Mouse (Mus musculus): ENCODE measurements at regions not wholly inside any gene's neighbourhood (a gene's known extent, or its start where the extent isn't known, plus 50 kb on each side); places are given as distances from the start of the nearest gene placed in this dataset.

DNA sequence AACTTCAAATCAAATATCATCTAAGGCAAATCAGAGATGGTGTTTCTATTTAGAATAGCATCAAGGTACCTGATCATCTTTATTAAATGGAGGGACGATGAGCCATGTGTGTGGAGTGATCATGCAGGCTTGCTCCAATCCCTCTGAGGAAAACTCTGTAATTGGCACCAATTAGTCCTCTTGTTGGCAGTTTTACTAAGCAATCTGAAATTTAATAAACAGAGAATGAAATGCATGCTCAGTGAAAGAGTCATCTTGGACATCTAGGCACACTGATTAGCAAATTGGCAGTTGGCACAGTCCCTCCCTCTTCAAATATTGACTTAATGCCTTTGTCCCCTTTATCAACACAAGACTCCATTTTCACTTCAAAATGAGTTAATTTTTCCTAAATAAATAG lies 951.6 kb downstream of the Robo1 start:
- TF ChIP-seq GATA1 (IDR thresholded peaks at IDR 0.05; ENCODE audit: low read length) (no peak), TAL1 (IDR thresholded peaks at IDR 0.05; ENCODE audit: low read length) (no peak)
